Mouse (Mus musculus) myocyte (in vitro differentiated cells): ENCODE results near the gene Gmpr2. TPM values are rescaled to one million over a fixed set of nuclear protein-coding genes. Genes with fewer than 3 reads are reported as not detected.
A peak's percentile ranks its signal among the peaks of the same experiment; 100 is the strongest.

Experiments used
- H3K27me3 ChIP-seq: one replicate; pipeline ENCODE4 v1.6.1; 2011; ENCODE audit not compliant: control insufficient read depth, insufficient read depth, insufficient read length
- H3K36me3 ChIP-seq: one replicate; pipeline ENCODE4 v1.6.1; 2011; ENCODE audit not compliant: control insufficient read depth, insufficient read depth
- H3K4me2 ChIP-seq: one replicate; pipeline ENCODE4 v1.6.1; 2011; ENCODE audit warnings: low read depth, control low read depth
- H3K4me3 ChIP-seq: one replicate; pipeline ENCODE4 v1.5.1; 2011; ENCODE audit warnings: mild to moderate bottlenecking, control low read depth, moderate library complexity
- H3K79me2 ChIP-seq: one replicate; pipeline ENCODE4 v1.6.1; 2011; ENCODE audit not compliant: control insufficient read depth, insufficient read depth
- H3ac ChIP-seq: one replicate; pipeline ENCODE4 v1.6.1; 2011; ENCODE audit not compliant: control insufficient read depth, insufficient read length
- CEBPB ChIP-seq: IDR thresholded peaks from 2 replicates; pipeline ENCODE4 v1.6.1; 2011; ENCODE audit warnings: mild to moderate bottlenecking, moderate library complexity; ENCODE audit not compliant: poor library complexity, insufficient read depth, severe bottlenecking
- E2F4 ChIP-seq: IDR thresholded peaks from one replicate; pipeline ENCODE4 v1.6.1; 2011; ENCODE audit warnings: mild to moderate bottlenecking, control low read depth, moderate library complexity; ENCODE audit not compliant: insufficient read depth
- MAX ChIP-seq: IDR thresholded peaks from one replicate; pipeline ENCODE4 v1.6.1; 2011; ENCODE audit warnings: low read depth, mild to moderate bottlenecking, control low read depth
- MYOD1 ChIP-seq, 3 experiments: IDR thresholded peaks; one replicate each; pipeline ENCODE4 v1.6.1; 2011; ENCODE audit warnings: control low read depth in 2 of 3, low read depth in 2 of 3, mild to moderate bottlenecking in 2 of 3, moderate library complexity in 1 of 3; ENCODE audit not compliant: insufficient read length in 2 of 3, control insufficient read depth in 1 of 3
- MYOG ChIP-seq, 3 experiments: IDR thresholded peaks; one replicate each; pipeline ENCODE4 v1.6.1; 2011; ENCODE audit warnings: control low read depth in 2 of 3, low read depth in 2 of 3, mild to moderate bottlenecking in 2 of 3; ENCODE audit not compliant: insufficient read length in 2 of 3, control insufficient read depth in 1 of 3, insufficient read depth in 1 of 3
- POLR2A ChIP-seq: IDR thresholded peaks from one replicate; pipeline ENCODE4 v1.6.1; 2011; ENCODE audit warnings: low read depth, mild to moderate bottlenecking, control low read depth, moderate library complexity; ENCODE audit not compliant: insufficient read length
- POLR2AphosphoS2 ChIP-seq: IDR thresholded peaks from one replicate; pipeline ENCODE4 v1.6.1; 2011; ENCODE audit warnings: low read depth, control low read depth; ENCODE audit not compliant: insufficient read length
- REST ChIP-seq: IDR thresholded peaks from one replicate; pipeline ENCODE4 v1.6.1; 2011; ENCODE audit warnings: mild to moderate bottlenecking, control low read depth, moderate library complexity; ENCODE audit not compliant: insufficient read depth, insufficient read length
- SRF ChIP-seq: IDR thresholded peaks from one replicate; pipeline ENCODE4 v1.6.1; 2011; ENCODE audit warnings: low read depth; ENCODE audit not compliant: control insufficient read depth, insufficient read length
- TCF12 ChIP-seq: IDR thresholded peaks from one replicate; pipeline ENCODE4 v1.6.1; 2011; ENCODE audit warnings: mild to moderate bottlenecking, control low read depth; ENCODE audit not compliant: poor library complexity, insufficient read depth, severe bottlenecking
- TCF3 ChIP-seq: IDR thresholded peaks from one replicate; pipeline ENCODE4 v1.6.1; 2011; ENCODE audit warnings: low read depth, control low read depth; ENCODE audit not compliant: insufficient read length
- USF1 ChIP-seq: IDR thresholded peaks from one replicate; pipeline ENCODE4 v1.6.1; 2011; ENCODE audit warnings: low read depth, mild to moderate bottlenecking, control low read depth, moderate library complexity
- polyA plus RNA-seq: library from polyadenylated mRNA; unstranded; fragments of >200 nt; fragmentation: generic; extraction: Trizol; gene quantifications from one replicate; pipeline ENCODE4 v1.2.1, GENCODE M21; 2012; ENCODE audit warnings: missing spikeins

The Gmpr2 gene
- polyA plus RNA-seq, 1 experiment, result 11.9 TPM

DNA sequence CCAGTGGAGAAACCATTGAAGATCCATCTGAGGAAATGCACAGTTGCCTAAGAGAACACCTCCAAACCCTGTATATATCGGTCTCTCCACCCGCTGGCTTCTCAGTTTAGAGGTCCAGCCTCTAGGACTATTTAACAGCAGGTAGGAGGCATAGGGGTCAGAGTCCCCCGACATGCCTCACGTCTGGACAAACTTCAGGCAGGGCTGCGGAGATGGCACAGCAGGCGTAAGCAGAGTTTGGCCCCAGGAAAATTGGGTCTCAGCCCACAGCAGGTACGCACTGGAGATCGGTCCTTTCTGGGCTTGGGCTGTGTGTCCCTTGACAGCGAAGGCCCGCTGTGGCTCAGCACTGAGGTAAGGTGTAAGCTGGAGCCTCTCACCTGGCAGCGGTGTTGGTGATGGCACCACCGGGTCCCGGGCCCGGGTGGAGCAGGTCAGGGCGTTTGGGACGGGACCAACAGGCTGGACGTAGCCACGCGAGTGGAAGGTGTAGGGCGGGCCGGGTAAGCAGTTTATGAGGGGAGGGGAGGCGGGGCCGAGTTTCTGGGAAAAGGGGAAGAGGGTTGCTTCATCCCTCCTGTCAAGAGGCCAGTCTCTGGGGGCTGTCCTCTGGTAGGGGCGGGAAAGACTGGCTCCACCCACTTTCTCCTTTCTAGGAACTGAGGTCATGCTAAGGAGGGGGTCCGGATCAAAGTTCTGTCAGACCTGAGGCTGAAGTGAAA, 41.4 kb downstream of the Gmpr2 start:
- no peaks in the 10 kb centered on the region for H3K36me3 ChIP-seq
- no peaks in the 10 kb centered on the region for H3K27me3 ChIP-seq
- no peak for TF ChIP-seq POLR2AphosphoS2
- TF ChIP-seq CEBPB, result no peak
- no peak for TF ChIP-seq REST
- TF ChIP-seq TCF12, result no peak
- TF ChIP-seq POLR2A, result no peak
- TF ChIP-seq USF1, result no peak
- TF ChIP-seq MAX, result no peak
- TF ChIP-seq MYOG (IDR thresholded peaks at IDR 0.05; ENCODE audit: control insufficient read depth in 1 of 3, insufficient read depth in 1 of 3, insufficient read length in 2 of 3, low read depth in 2 of 3), result no peak
- TF ChIP-seq SRF, result no peak
- TF ChIP-seq TCF3, result no peak
- no peak for TF ChIP-seq E2F4
- H3K79me2 ChIP-seq, result no peaks in the 10 kb centered on the region
- no peak overlapping the region for H3K4me3 ChIP-seq
- H3ac ChIP-seq, result no peak overlapping the region
- no peak overlapping the region for H3K4me2 ChIP-seq

DNA sequence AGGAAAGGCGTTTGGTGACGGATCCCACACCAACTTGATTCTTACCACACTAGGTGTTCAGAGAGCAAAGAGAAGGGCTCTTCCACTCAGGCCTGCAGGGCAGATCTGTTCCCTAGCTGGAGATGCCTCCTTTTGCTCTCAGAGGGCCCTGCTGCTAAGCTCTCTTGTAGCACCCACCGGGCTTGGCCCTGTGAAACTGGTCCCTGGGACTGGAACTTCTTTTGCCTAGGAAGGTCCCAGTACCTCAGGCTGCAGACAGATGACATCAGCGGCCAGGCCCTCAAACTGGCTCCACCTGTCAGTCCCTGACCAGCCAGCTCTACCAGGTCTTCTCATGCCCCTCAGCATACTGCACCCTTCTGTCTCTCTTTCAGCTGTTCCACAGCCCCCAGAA, 42.0 kb downstream of the Gmpr2 start, which contains the start of gene Tgm1:
TSS of gene Tgm1 (minus strand) at position 198 of the 394 bp plus-strand sequence.
- no peak within 1 kb of the TSS for H3ac ChIP-seq
- no peaks in the 10 kb centered on the region for H3K27me3 ChIP-seq
- no peak within 1 kb of the TSS for H3K4me3 ChIP-seq
- H3K79me2 ChIP-seq, result no peaks in the 10 kb centered on the region
- TF ChIP-seq REST, result no peak
- TF ChIP-seq TCF3, result no peak
- no peak for TF ChIP-seq MAX
- TF ChIP-seq MYOG (IDR thresholded peaks at IDR 0.05; ENCODE audit: control insufficient read depth in 1 of 3, insufficient read depth in 1 of 3, insufficient read length in 2 of 3, low read depth in 2 of 3), result no peak
- no peak for TF ChIP-seq MYOD1 (IDR thresholded peaks at IDR 0.05; ENCODE audit: control insufficient read depth in 1 of 3, insufficient read length in 2 of 3, low read depth in 2 of 3)
- no peak for TF ChIP-seq POLR2AphosphoS2
- no peak for TF ChIP-seq E2F4
- no peak for TF ChIP-seq USF1
- no peak for TF ChIP-seq CEBPB
- TF ChIP-seq POLR2A, result no peak
- no peak for TF ChIP-seq SRF
- TF ChIP-seq TCF12, result no peak
- H3K36me3 ChIP-seq, result no peaks in the 10 kb centered on the region
- H3K4me2 ChIP-seq, result peak within 1 kb of the TSS; percentile 42

GRCm38 (mm10) chr14:55714893-55715292, 43.2 kb downstream of the Gmpr2 start:
- peak overlapping the region; percentile 42 for H3K4me2 ChIP-seq
- H3K27me3 ChIP-seq, result no peaks in the 10 kb centered on the region
- H3K4me3 ChIP-seq, result no peak overlapping the region
- no peaks in the 10 kb centered on the region for H3K79me2 ChIP-seq
- peak in 1 of 3 experiments; percentile 9 for TF ChIP-seq MYOD1 (IDR thresholded peaks at IDR 0.05; ENCODE audit: control insufficient read depth in 1 of 3, insufficient read length in 2 of 3, low read depth in 2 of 3)
- no peak for TF ChIP-seq POLR2AphosphoS2
- no peak for TF ChIP-seq POLR2A
- no peak for TF ChIP-seq TCF12
- no peak for TF ChIP-seq CEBPB
- TF ChIP-seq USF1, result no peak
- H3K36me3 ChIP-seq, result no peaks in the 10 kb centered on the region
- no peak overlapping the region for H3ac ChIP-seq

DNA sequence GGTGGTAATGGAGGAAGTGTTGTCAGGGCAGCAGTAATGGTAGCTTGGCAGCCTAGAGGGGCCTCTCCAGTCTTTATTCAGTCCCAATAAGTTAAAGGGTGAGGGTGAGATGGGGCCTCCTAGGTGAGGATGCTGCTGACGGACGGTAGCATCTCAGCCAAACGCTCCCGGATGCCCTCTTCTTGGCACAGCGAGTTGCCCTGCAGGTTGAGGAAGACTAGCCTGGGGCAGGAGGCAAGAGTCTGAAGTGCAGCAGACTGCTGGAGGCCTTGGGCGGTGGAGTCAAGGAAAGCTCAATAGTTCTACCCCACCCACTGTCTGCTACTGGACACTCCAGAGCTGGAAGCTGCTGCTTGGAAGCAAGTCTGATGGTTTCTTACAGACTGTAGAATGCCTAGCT, 44.5 kb downstream of the Gmpr2 start:
- TF ChIP-seq POLR2A (no peak), USF1 (no peak), E2F4 (no peak), REST (no peak), TCF3 (no peak), MYOD1 (IDR thresholded peaks at IDR 0.05; ENCODE audit: control insufficient read depth in 1 of 3, insufficient read length in 2 of 3, low read depth in 2 of 3) (no peak), TCF12 (no peak), CEBPB (no peak), MYOG (IDR thresholded peaks at IDR 0.05; ENCODE audit: control insufficient read depth in 1 of 3, insufficient read depth in 1 of 3, insufficient read length in 2 of 3, low read depth in 2 of 3) (no peak), SRF (no peak), POLR2AphosphoS2 (no peak), MAX (no peak)
- H3K4me3 ChIP-seq, result no peak overlapping the region
- no peak overlapping the region for H3ac ChIP-seq
- no peaks in the 10 kb centered on the region for H3K27me3 ChIP-seq
- no peaks in the 10 kb centered on the region for H3K79me2 ChIP-seq
- H3K36me3 ChIP-seq, result no peaks in the 10 kb centered on the region
- H3K4me2 ChIP-seq, result no peak overlapping the region

GRCm38 (mm10) chr14:55716884-55717283, 45.1 kb downstream of the Gmpr2 start:
- TF ChIP-seq MYOD1 (IDR thresholded peaks at IDR 0.05; ENCODE audit: control insufficient read depth in 1 of 3, insufficient read length in 2 of 3, low read depth in 2 of 3) (no peak), E2F4 (no peak), CEBPB (no peak), TCF3 (no peak), SRF (no peak), TCF12 (no peak), REST (no peak), MYOG (IDR thresholded peaks at IDR 0.05; ENCODE audit: control insufficient read depth in 1 of 3, insufficient read depth in 1 of 3, insufficient read length in 2 of 3, low read depth in 2 of 3) (no peak), USF1 (no peak), MAX (no peak), POLR2A (no peak), POLR2AphosphoS2 (no peak)
- no peaks in the 10 kb centered on the region for H3K36me3 ChIP-seq
- H3K4me2 ChIP-seq, result no peak overlapping the region
- no peaks in the 10 kb centered on the region for H3K79me2 ChIP-seq
- no peak overlapping the region for H3K4me3 ChIP-seq
- H3K27me3 ChIP-seq, result no peaks in the 10 kb centered on the region
- no peak overlapping the region for H3ac ChIP-seq
